Mouse (Mus musculus): Measurements from ENCODE around the gene Prkar1a.

- TF ChIP-seq CTCF (conservative IDR thresholded peaks at IDR 0.05; ENCODE audit: low read length) (no peak), NANOG (IDR thresholded peaks at IDR 0.05; ENCODE audit: borderline replicate concordance, low read length) (no peak)
These were observed 5.4 kb downstream of the Prkar1a start for GRCm38 (mm10) chr11:109654581-109654980.

All from E14TG2a.4 (cell line).